Mouse (Mus musculus): ENCODE data around the gene Ube2d1.

- TF ChIP-seq CTCF (IDR thresholded peaks at IDR 0.05; ENCODE audit: low read depth, low read length) (no peak), TAL1 (conservative IDR thresholded peaks at IDR 0.05; ENCODE audit: low read depth, low read length) (no peak), POLR2AphosphoS5 (IDR thresholded peaks at IDR 0.05; ENCODE audit: insufficient replicate concordance, low read depth, low read length) (no peak), GATA1 (IDR thresholded peaks at IDR 0.05; ENCODE audit: borderline replicate concordance, low read length) (no peak), GATA2 (IDR thresholded peaks at IDR 0.05; ENCODE audit: borderline replicate concordance, low read depth, low read length) (no peak)
These were observed 26.5 kb downstream of the Ube2d1 start for GRCm38 (mm10) chr10:71258516-71258915.
